Mouse (Mus musculus) right cerebral cortex, adult 18-20 months (tissue): ENCODE data around the gene Elac2.

Experiments
- DNase-seq: peaks from one replicate; pipeline ENCODE4 v3.0.0; 2022; ENCODE audit warnings: mixed read lengths

The Elac2 gene

GRCm38 (mm10) chr11:64978720-64979488 lies at the start of gene Elac2:
TSS of gene Elac2 (plus strand) at chr11:64979038.
- peak; percentile 98 for DNase-seq

GRCm38 (mm10) chr11:64929130-64929529 lies 49.7 kb upstream of the Elac2 start:
- DNase-seq: no peak

GRCm38 (mm10) chr11:64931060-64931770 lies 47.6 kb upstream of the Elac2 start:
- DNase-seq: no peak

GRCm38 (mm10) chr11:64937226-64937625 lies 41.6 kb upstream of the Elac2 start:
- no peak for DNase-seq

GRCm38 (mm10) chr11:64941193-64941592 lies 37.6 kb upstream of the Elac2 start:
- no peak for DNase-seq

- no peak for DNase-seq
Measured at GRCm38 (mm10) chr11:64949782-64950181, 29.1 kb upstream of the Elac2 start.

GRCm38 (mm10) chr11:64956962-64957729 lies 21.7 kb upstream of the Elac2 start:
- no peak for DNase-seq

- DNase-seq: no peak
Measured at GRCm38 (mm10) chr11:64962629-64963028, 16.2 kb upstream of the Elac2 start.

- peak; percentile 76 for DNase-seq
Measured at GRCm38 (mm10) chr11:64968507-64968906, 10.3 kb upstream of the Elac2 start.

GRCm38 (mm10) chr11:64968939-64969342 lies 9.9 kb upstream of the Elac2 start:
- no peak for DNase-seq

- no peak for DNase-seq
Measured at GRCm38 (mm10) chr11:64971471-64971988, 7.3 kb upstream of the Elac2 start.

- no peak for DNase-seq
Measured at GRCm38 (mm10) chr11:64972418-64972817, 6.4 kb upstream of the Elac2 start.

- DNase-seq: no peak
Measured at GRCm38 (mm10) chr11:64979489-64979845, 629 bp downstream of the Elac2 start.

- DNase-seq: no peak
Measured at GRCm38 (mm10) chr11:64988556-64988955, 9.7 kb downstream of the Elac2 start.

GRCm38 (mm10) chr11:64998439-64998838 lies 19.6 kb downstream of the Elac2 start:
- DNase-seq: no peak

GRCm38 (mm10) chr11:64999685-65000084 lies 20.8 kb downstream of the Elac2 start:
- peak; percentile 52 for DNase-seq

GRCm38 (mm10) chr11:65001729-65002128 lies 22.9 kb downstream of the Elac2 start:
- DNase-seq: no peak

GRCm38 (mm10) chr11:65003611-65004010 lies 24.8 kb downstream of the Elac2 start:
- DNase-seq: no peak

- DNase-seq: no peak
Measured at GRCm38 (mm10) chr11:65004836-65005235, 26.0 kb downstream of the Elac2 start.

- no peak for DNase-seq
Measured at GRCm38 (mm10) chr11:65006047-65006446, 27.2 kb downstream of the Elac2 start.

- DNase-seq: no peak
Measured at GRCm38 (mm10) chr11:65013906-65014305, 35.1 kb downstream of the Elac2 start.

GRCm38 (mm10) chr11:65016754-65017153 lies 37.9 kb downstream of the Elac2 start:
- no peak for DNase-seq

GRCm38 (mm10) chr11:65020744-65021143 lies 41.9 kb downstream of the Elac2 start:
- no peak for DNase-seq
